Mouse (Mus musculus): ENCODE data around the gene Sec22b. TPM values are rescaled to one million over a fixed set of nuclear protein-coding genes. Genes with fewer than 3 reads are reported as not detected.
A peak's percentile ranks its signal among the peaks of the same experiment; 100 is the strongest.

The Sec22b gene
- polyA plus RNA-seq, 1 experiment, result 25.9 TPM

- no peak for DNase-seq
- WGBS, result 50% methylated on average over 17 of the region's 17 CpGs
- no peak for TF ChIP-seq POLR2A (IDR thresholded peaks at IDR 0.05; ENCODE audit: borderline replicate concordance, extremely low read depth, low read depth, low read length)
- TF ChIP-seq CTCF (IDR thresholded peaks at IDR 0.05; ENCODE audit: insufficient read depth, low read length), result no peak
- Histone ChIP-seq H3K4me1 (ENCODE audit: control insufficient read depth, insufficient read depth, low read length) (peaks cover 9% of the 10 kb centered on the region), H3K4me3 (replicated peaks; ENCODE audit: extremely low read depth, low read depth, low read length) (no peak overlapping the region)
Measured at GRCm38 (mm10) chr3:97937068-97937944, 36.3 kb downstream of the Sec22b start.

- no peak overlapping the region for H3K4me3 ChIP-seq (replicated peaks; ENCODE audit: extremely low read depth, low read depth, low read length)
- DNase-seq, result no peak
- WGBS, result 76% methylated on average over 6 of the region's 6 CpGs
- H3K4me1 ChIP-seq (ENCODE audit: control insufficient read depth, insufficient read depth, low read length), result peaks cover 9% of the 10 kb centered on the region
- TF ChIP-seq POLR2A (IDR thresholded peaks at IDR 0.05; ENCODE audit: borderline replicate concordance, extremely low read depth, low read depth, low read length) (no peak), CTCF (IDR thresholded peaks at IDR 0.05; ENCODE audit: insufficient read depth, low read length) (no peak)
Measured at GRCm38 (mm10) chr3:97937945-97938266, 36.9 kb downstream of the Sec22b start.

- no peak overlapping the region for H3K4me3 ChIP-seq (replicated peaks; ENCODE audit: extremely low read depth, low read depth, low read length)
- peaks cover 9% of the 10 kb centered on the region for H3K4me1 ChIP-seq (ENCODE audit: control insufficient read depth, insufficient read depth, low read length)
- TF ChIP-seq CTCF (IDR thresholded peaks at IDR 0.05; ENCODE audit: insufficient read depth, low read length) (no peak), POLR2A (IDR thresholded peaks at IDR 0.05; ENCODE audit: borderline replicate concordance, extremely low read depth, low read depth, low read length) (no peak)
- WGBS, result 81% methylated on average over 7 of the region's 7 CpGs
- DNase-seq, result no peak
Measured at GRCm38 (mm10) chr3:97938814-97939526, 38.0 kb downstream of the Sec22b start.

GRCm38 (mm10) chr3:97939626-97940510 lies 38.9 kb downstream of the Sec22b start:
- TF ChIP-seq CTCF (IDR thresholded peaks at IDR 0.05; ENCODE audit: insufficient read depth, low read length), result no peak
- TF ChIP-seq POLR2A (IDR thresholded peaks at IDR 0.05; ENCODE audit: borderline replicate concordance, extremely low read depth, low read depth, low read length), result no peak
- DNase-seq, result no peak
- WGBS, result 48% methylated on average over 10 of the region's 10 CpGs
- H3K4me3 ChIP-seq (replicated peaks; ENCODE audit: extremely low read depth, low read depth, low read length), result no peak overlapping the region
- H3K4me1 ChIP-seq (ENCODE audit: control insufficient read depth, insufficient read depth, low read length), result peaks cover 9% of the 10 kb centered on the region

GRCm38 (mm10) chr3:97940511-97941204 lies 39.7 kb downstream of the Sec22b start:
- TF ChIP-seq POLR2A (IDR thresholded peaks at IDR 0.05; ENCODE audit: borderline replicate concordance, extremely low read depth, low read depth, low read length), result no peak
- TF ChIP-seq CTCF (IDR thresholded peaks at IDR 0.05; ENCODE audit: insufficient read depth, low read length), result no peak
- H3K4me3 ChIP-seq (replicated peaks; ENCODE audit: extremely low read depth, low read depth, low read length), result no peak overlapping the region
- 56% methylated on average over 9 of the region's 9 CpGs for WGBS
- H3K4me1 ChIP-seq (ENCODE audit: control insufficient read depth, insufficient read depth, low read length), result peaks cover 9% of the 10 kb centered on the region
- no peak for DNase-seq

GRCm38 (mm10) chr3:97941440-97942259 lies 40.7 kb downstream of the Sec22b start:
- no peak for TF ChIP-seq CTCF (IDR thresholded peaks at IDR 0.05; ENCODE audit: insufficient read depth, low read length)
- TF ChIP-seq POLR2A (IDR thresholded peaks at IDR 0.05; ENCODE audit: borderline replicate concordance, extremely low read depth, low read depth, low read length), result no peak
- Histone ChIP-seq H3K4me3 (replicated peaks; ENCODE audit: extremely low read depth, low read depth, low read length) (no peak overlapping the region), H3K4me1 (ENCODE audit: control insufficient read depth, insufficient read depth, low read length) (peaks cover 9% of the 10 kb centered on the region)
- WGBS, result 51% methylated on average over 11 of the region's 11 CpGs
- no peak for DNase-seq

- DNase-seq, result no peak
Measured at GRCm38 (mm10) chr3:97942260-97942950, 41.4 kb downstream of the Sec22b start.

GRCm38 (mm10) chr3:97944462-97944861 lies 43.5 kb downstream of the Sec22b start:
- H3K4me3 ChIP-seq (replicated peaks; ENCODE audit: extremely low read depth, low read depth, low read length), result no peak overlapping the region
- H3K4me1 ChIP-seq (ENCODE audit: control insufficient read depth, insufficient read depth, low read length), result peaks cover 9% of the 10 kb centered on the region
- 56% methylated on average over 5 of the region's 5 CpGs for WGBS
- TF ChIP-seq POLR2A (IDR thresholded peaks at IDR 0.05; ENCODE audit: borderline replicate concordance, extremely low read depth, low read depth, low read length), result no peak
- DNase-seq, result no peak

More at GRCm38 (mm10) chr3:97942260-97942950, 41.4 kb downstream of the Sec22b start:
- Histone ChIP-seq H3K4me1 (ENCODE audit: control insufficient read depth, insufficient read depth, low read length) (peaks cover 9% of the 10 kb centered on the region), H3K4me3 (replicated peaks; ENCODE audit: extremely low read depth, low read depth, low read length) (peak overlapping the region; percentile 21)
- WGBS, result 21% methylated on average over 16 of the region's 16 CpGs
- TF ChIP-seq CTCF (IDR thresholded peaks at IDR 0.05; ENCODE audit: insufficient read depth, low read length) (no peak), POLR2A (IDR thresholded peaks at IDR 0.05; ENCODE audit: borderline replicate concordance, extremely low read depth, low read depth, low read length) (no peak)

All from lung, adult 2 months (tissue).